Mouse (Mus musculus) splenic B cell, adult 2 months (primary cell): ENCODE results near the gene Ppp1r1b.

Source experiments
- DNase-seq: peaks from one replicate; pipeline ENCODE4 v3.0.0-alpha.2; 2011; ENCODE audit warnings: low read depth, low spot score
- H3K27me3 ChIP-seq: 2 replicates; pipeline ENCODE4 v1.6.1; 2012; ENCODE audit warnings: mild to moderate bottlenecking, low read length, moderate library complexity, mixed read lengths; ENCODE audit not compliant: control insufficient read depth, poor library complexity, insufficient read depth, severe bottlenecking
- H3K36me3 ChIP-seq: 2 replicates; pipeline ENCODE4 v1.6.1; 2012; ENCODE audit warnings: mild to moderate bottlenecking, low read length, moderate library complexity, mixed read lengths; ENCODE audit not compliant: control insufficient read depth, poor library complexity, insufficient read depth, severe bottlenecking

Ppp1r1b gene

DNA sequence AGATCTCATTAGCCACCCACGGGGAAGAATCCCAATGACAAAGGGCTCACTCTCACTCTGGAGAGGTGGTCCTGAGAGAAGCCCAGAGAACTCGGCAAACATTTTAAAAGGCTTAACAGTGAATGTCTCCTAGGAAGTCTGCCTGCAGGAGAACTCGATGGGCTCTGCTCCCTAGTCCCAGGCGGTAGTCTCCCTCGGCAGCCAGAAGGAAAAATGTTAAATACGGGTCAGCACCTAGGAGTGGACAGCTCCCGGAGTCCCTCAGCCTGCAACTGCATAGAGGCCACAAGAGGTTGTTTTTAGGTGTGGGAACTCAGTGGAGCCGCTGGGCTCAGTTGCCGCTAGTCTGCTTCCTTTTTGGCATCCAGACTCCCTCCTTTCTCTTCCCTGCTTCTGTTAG lies 24.3 kb upstream of the Ppp1r1b start:
- peak; percentile 44 for DNase-seq
- Histone ChIP-seq H3K27me3 (peaks cover 2% of the 10 kb centered on the region), H3K36me3 (no peaks in the 10 kb centered on the region)

DNA sequence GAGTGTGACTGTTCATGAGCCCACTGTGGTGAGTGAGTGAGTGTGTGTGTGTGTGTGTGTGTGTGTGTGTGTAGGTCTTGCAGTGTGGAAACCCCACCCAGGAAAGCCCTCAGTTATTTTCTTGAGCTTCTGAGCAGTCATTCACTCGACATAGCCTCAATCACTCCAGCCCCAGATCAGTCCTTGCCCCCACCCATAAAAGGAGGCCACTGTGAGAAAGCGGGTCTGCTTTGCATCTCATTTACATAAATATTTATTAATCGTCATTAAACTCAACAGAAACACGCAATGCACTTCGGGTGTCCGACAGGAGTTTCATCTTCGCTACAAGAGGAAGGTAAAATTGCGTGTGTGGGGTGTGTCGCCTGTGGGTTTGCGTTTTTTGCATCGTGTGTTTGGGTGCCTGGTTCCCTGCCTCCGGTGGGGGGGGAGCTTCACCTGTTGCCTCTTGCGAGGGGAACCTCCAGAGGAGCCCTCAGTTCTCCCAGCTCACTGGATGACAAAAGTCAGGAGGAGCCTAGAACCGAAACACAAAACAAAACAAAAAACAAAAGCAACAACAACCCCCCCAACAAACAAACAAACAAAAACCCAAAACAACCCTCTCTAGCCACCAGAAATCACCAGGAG lies 22.9 kb upstream of the Ppp1r1b start:
- peaks cover 4% of the 10 kb centered on the region for H3K27me3 ChIP-seq
- H3K36me3 ChIP-seq: no peaks in the 10 kb centered on the region
- DNase-seq: no peak

DNA sequence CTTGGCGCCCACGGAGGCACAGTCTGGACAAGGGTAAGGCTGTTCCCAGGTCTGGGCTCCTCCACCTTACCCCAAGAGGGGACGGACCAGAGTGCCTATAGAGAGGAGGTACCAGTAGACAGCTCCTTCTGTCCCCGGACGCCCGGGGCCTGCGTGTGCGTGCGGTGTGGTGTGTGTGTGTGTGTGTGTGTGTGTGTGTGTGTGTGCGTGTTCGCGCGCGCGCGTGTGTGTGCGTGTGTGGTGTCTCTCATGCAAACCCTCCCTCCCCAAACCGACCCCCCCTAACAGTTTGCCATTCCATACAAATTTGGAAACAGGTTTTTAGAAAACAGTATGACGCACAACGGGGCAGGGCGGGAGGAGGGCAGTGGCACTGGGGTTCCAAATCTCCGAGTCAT lies 22.4 kb upstream of the Ppp1r1b start:
- peaks cover 4% of the 10 kb centered on the region for H3K27me3 ChIP-seq
- no peaks in the 10 kb centered on the region for H3K36me3 ChIP-seq
- no peak for DNase-seq

DNA sequence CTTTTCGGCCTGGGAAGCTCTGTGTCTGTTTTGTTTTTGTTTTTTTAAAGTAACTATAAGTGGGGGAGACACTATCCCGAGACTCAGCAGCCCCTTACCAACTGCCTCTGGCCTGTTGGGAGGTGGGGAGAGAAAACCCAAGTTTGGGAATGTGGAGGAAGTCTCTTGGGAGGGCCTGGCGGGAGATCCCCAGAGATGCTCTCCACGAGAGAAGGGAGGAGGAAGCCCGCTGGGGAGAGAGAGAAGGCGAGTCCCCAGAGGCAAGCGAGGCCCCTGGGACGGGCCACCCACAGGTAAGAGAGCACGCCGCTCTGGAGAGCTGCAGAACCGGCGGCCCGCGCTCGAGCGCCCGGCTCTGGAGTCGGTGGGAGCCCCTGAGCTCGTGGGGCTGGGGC lies 21.5 kb upstream of the Ppp1r1b start:
- Histone ChIP-seq H3K36me3 (no peaks in the 10 kb centered on the region), H3K27me3 (peaks cover 4% of the 10 kb centered on the region)
- no peak for DNase-seq

DNA sequence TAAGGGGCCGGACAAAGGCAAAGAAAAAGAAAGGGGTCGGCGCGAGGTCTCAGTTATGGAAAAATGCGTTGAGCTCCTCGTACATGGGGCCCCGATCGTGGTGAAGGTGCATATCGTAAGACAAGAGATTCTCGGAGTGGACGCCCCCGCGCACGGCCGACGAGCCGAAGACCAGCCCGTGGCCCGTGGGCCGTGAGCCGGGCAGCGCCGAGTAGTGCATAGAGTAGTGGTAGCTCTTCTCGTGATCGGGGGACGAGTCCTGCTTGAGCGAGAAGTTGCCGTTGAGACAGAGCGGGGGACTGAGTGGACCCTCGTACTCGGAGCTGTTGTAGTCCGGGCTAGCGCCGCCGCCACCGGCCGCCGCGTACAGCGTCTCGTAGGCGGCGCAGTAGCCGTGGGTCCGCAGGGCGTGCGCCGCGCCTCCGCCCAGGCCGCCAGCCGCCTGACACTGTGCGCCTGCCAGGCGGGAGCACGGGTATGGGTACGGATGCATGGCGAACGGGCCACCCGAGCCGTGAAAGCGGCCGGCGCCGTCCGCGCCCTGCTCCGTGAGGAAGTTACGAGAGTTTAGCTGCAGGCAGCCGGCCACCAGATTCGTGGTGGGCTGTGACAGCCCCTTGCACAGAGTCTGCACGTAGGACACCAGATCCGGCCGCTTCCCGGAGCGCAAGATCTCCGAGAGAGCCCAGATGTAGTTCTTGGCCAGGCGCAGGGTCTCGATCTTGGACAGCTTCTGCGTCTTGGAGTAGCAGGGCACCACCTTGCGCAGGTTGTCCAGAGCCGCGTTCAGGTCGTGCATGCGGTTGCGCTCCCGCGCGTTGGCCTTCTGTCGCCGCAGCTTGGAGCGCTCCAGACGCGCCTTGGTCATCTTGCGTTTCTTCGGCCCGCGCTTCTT lies 20.8 kb upstream of the Ppp1r1b start:
- peak; percentile 40 for DNase-seq
- no peaks in the 10 kb centered on the region for H3K36me3 ChIP-seq

DNA sequence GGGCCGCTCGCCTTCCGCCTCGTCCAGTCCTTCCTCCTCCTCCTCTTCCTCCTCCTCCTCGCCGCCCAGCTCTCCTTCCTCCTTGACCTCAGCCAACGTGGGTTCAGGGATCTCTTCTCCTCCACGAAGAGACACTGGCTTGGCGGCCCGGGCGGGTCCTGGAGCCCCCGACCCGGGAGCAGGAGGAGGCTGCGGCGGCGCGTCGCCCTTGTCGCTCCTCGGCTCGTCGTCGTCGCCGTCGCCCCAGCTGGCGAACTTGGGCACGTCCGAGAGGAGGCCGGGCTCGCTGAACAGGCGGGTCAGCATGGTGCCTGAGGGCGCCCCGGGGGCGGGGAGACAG lies 20.2 kb upstream of the Ppp1r1b start:
- Histone ChIP-seq H3K27me3 (peaks cover 4% of the 10 kb centered on the region), H3K36me3 (no peaks in the 10 kb centered on the region)
- DNase-seq: no peak

More for the DNA sequence above, 20.8 kb upstream of the Ppp1r1b start:
- H3K27me3 ChIP-seq: peaks cover 4% of the 10 kb centered on the region

DNA sequence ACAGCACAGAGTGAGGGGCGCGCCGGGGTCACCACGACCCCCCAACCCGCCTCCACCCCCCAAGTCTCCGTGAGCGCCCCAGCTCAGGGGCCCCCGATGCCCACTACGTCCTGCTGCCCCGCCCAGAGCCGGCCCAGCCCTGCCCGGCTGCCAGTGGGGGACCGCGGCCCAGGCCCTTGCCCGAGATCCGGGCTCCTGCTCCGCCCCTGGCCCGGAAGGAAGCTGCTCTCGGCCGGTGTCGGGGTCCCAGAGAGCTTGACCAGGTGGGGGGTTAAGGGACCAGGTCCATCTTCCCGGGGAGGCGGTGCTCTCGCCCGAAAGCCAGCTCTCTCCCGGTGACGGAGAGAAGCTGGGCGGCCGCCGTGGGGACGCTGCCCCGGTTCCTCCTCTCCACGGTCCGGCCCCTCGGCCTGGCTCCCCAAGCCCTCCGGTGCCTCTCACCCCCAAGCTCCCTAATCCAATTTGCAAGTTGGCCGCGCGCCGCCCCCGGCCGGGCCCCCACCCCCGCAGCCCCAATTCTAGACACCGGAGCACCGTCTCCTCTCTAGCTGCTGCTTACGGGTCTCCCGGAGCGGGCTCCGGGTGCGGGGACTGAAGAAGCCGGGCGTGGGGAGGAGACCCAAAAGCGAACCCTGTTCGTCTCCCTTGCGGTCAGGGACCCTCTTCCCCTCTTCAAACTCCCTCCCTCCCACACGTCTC lies 19.7 kb upstream of the Ppp1r1b start:
- no peaks in the 10 kb centered on the region for H3K36me3 ChIP-seq
- DNase-seq: no peak

DNA sequence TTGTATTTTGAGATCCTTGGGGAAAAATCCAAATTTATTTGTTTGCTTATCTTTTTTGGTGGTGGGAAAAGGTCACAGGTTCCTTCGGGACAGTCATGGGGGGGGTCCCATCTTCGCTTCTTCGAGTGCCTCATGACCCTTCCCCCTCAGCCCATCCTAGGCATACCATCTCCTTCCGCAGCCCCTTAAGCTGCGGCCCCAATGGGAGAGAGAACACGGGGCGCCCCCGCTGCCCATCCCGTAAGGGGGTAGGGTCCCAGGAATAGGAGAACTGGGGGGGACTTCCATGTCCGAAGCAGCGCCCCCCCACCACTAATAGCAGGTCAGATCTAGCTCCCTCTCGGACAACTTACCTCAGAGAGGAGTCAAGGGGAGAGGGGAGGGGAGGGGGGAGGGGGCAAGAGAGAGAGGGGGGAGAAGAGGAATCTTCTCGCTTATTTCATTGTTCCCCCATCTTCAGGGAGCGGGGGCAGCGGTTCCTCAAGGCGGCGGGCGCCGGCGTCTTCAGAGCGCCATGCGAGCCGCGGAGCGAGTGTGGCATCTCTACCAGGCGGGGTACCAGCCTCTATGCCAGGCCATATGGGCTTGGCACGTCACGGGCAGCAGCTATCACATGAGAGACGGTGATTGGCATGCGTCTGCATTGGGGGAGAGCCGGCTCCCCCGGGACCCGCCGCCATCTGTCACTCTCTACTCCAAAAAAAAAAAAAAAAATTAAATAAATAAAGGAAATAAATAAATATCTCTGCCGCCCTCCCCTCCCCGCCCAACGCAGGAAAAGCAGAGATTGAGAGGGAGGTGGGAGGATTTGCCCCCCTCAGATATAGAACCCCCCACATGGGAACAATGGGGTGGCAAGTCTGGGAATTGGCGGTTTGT lies 18.9 kb upstream of the Ppp1r1b start, which contains the start of gene Neurod2:
Gene Neurod2 (minus strand): TSS at position 568 of the 879 bp plus-strand sequence.
- Histone ChIP-seq H3K27me3 (peaks cover 4% of the 10 kb centered on the region), H3K36me3 (no peaks in the 10 kb centered on the region)
- DNase-seq: peak; percentile 54

More for the DNA sequence above, 19.7 kb upstream of the Ppp1r1b start:
- peaks cover 4% of the 10 kb centered on the region for H3K27me3 ChIP-seq

DNA sequence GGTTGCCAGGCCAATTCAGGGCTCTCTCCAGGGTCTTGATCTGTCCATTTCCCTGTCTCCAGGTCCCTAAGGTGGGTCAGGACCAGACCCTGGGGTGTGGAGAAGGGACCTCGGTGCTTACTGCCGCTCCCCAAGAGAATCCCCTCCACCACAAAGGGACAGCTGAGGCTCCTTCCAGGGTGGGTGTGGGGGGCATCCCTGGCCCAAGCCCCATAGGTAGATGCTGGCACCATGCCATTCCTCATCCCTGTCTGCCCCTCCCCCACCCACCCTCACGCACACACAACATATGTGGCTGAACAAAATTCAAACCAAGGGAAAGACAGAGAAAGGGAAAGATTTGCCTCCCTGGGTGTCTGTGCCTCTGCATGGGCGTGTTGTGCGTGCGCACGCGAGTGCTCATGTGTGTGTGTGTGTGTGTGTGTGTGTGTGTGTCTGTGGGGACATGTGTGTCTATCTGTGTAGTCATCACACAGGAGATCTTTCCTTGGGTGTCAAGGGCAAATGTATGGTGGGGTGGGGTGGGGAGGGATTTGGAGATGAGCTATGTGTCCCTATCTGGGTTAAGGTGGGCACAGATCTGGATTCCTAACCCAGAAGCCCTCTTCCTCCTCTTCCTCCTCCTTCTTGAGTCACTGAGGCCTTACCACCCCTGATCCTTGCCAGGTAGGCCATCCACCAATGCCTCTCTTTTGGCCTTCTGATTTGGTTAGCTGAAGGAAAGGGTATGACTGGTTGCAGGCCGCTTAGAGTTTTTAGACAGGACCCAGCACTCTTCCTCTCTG lies 18.1 kb upstream of the Ppp1r1b start:
- DNase-seq: no peak
- Histone ChIP-seq H3K27me3 (peaks cover 4% of the 10 kb centered on the region), H3K36me3 (no peaks in the 10 kb centered on the region)

DNA sequence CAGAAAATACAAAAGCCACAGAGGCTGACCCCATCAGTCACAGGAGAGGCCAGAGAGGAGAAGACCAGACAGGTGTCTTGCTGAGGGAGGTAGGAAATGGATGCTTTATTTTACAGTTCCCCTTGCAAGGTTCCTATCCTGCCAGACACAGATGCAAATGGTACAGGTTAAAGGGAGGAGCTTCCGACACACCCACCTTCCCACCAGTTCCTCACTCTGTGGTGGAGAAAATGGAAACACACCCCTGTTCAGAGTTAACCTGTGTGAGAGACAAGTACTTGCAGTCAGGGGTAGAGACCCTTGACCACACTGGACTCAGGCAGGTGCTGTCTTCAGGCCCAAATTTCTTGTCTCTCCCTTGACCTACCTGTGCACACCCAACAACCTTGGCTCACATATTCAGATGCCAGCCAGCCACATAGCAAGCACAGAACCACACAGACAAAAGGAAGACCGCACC lies 17.4 kb upstream of the Ppp1r1b start:
- Histone ChIP-seq H3K36me3 (no peaks in the 10 kb centered on the region), H3K27me3 (peaks cover 4% of the 10 kb centered on the region)
- no peak for DNase-seq

DNA sequence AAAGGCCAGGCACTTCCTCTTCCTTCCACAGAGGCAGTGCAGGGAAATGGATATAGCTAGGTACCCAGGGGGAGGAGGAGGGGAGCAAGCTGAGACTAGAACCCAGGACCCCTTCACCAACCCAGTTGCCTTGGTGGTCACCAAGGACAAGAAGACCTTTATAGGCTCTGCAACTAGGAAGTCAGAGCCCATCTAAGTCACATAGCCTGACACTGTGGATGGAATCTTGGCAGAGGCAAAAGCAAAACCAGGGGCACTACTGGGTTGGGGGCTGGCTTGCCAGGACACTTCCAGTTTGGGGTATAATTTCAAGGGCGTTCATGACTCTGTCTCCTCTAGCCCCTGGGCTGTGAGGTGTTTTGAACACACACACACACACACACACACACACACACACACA lies 16.8 kb upstream of the Ppp1r1b start:
- Histone ChIP-seq H3K36me3 (no peaks in the 10 kb centered on the region), H3K27me3 (peaks cover 4% of the 10 kb centered on the region)
- DNase-seq: no peak

DNA sequence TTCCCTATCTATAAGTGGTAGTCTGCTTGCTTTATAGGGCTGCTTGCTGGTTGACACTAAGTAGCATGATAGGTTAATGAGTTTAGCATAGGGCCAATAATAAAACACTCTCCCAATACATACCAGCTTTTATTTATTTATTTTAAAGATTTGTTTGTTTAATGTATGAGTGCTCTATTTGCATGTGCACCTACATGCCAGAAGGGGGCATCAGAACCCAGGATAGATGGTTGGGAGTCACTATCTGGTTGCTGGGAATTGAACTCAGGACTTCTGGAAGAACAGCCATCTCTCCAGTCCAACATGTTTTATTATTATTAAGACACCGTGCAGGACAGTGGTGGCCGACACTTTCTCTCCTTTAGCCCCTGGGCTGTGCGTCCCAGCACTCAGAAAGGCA lies 16.0 kb upstream of the Ppp1r1b start:
- no peak for DNase-seq
- Histone ChIP-seq H3K36me3 (no peaks in the 10 kb centered on the region), H3K27me3 (peaks cover 4% of the 10 kb centered on the region)

DNA sequence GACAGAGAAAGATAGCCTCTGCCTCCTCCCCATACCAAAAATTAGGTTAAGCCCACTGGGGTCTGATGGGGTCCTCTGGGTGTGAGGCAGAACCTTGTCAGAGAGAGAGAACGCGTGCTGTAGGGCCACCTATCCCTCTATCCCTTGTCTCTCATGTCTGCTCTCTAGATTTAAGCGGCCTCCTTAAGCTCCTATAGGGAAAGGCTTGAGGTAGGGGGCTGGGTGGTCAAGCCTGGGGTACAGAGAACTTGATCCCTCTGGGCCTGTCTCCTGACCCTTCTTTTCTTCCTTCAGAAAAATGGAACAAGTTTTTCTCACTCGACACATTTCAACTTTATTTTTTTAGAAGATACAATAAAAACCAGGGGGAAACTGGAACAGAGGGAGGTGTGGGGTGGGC lies 15.4 kb upstream of the Ppp1r1b start:
- Histone ChIP-seq H3K27me3 (peaks cover 4% of the 10 kb centered on the region), H3K36me3 (no peaks in the 10 kb centered on the region)
- no peak for DNase-seq
